In the genomic region with DNA sequence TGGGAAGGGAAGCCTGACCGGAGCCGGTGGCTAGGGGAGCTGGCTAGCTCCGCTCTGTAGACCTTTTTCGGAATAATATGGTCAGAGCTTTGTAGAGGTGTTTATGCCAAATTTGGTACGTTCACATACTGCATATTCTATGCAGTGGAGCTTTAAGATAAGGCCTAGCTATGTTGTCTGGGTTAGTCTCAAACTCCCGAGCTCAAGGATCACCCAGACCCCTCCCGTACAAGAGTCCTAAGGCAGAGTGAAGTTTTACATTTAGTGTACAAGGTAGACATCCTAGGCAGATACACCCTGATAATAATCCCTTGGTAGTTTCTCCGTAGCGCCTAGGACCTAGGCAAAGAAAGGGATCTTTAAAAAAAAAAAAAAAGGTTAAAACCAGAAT, we compare ENCODE assay signal across 7 mouse cellular contexts. TPM values are rescaled to one million over a fixed set of nuclear protein-coding genes. Genes with fewer than 3 reads are reported as not detected.
DNase-seq lines count a peak whose midpoint lies in the region; ATAC-seq lines count a peak whose summit lies in the region.

No protein-coding gene starts in this region.

- H3K4me3 ChIP-seq in megakaryocyte, embryonic 14.5 days (replicated peaks), result peak overlapping the region; percentile 94
- H3K4me3 ChIP-seq in forebrain, embryonic 10.5 days, result peak overlapping the region; percentile 78
- peak overlapping the region; percentile 75 for H3K4me3 ChIP-seq in limb, embryonic 13.5 days
- H3K4me3 ChIP-seq in stomach, embryonic 14.5 days (ENCODE audit: low read depth, low read length), result peak overlapping the region; percentile 58

- peak overlapping the region; percentile 73 for H3K4me2 ChIP-seq in limb, embryonic 13.5 days (replicated peaks)
- peak overlapping the region; percentile 55 for H3K4me2 ChIP-seq in stomach, embryonic 14.5 days (replicated peaks; ENCODE audit: low read depth, low read length)

- peak overlapping the region; percentile 96 for H3K27ac ChIP-seq in forebrain, embryonic 10.5 days
- H3K27ac ChIP-seq in limb, embryonic 13.5 days, result peak overlapping the region; percentile 93
- H3K27ac ChIP-seq in stomach, embryonic 14.5 days (ENCODE audit: low read length), result peak overlapping the region; percentile 95

- DNase-seq in forebrain, embryonic 10.5 days (ENCODE audit: extremely low spot score, low spot score), result no peak
- no peak for DNase-seq in right cerebral cortex, postnatal 4 days

- no peak for ATAC-seq in megakaryocyte, adult 5-6 weeks (ENCODE audit: poor library complexity, severe bottlenecking)
- ATAC-seq in limb, embryonic 13.5 days (ENCODE audit: low FRiP score, low read depth), result peak; percentile 24; the same call in 1 of the 2 replicates
- ATAC-seq in stomach, embryonic 14.5 days (ENCODE audit: insufficient number of reproducible peaks, insufficient read depth, low FRiP score, low read depth), result no peak; the same call in 1 of the 2 replicates
- ATAC-seq in CD4-positive, CD25-positive, alpha-beta regulatory T cell, adult 4 months, result no peak

- H3K9ac ChIP-seq in limb, embryonic 13.5 days, result peak overlapping the region; percentile 93
- peak overlapping the region; percentile 73 for H3K9ac ChIP-seq in stomach, embryonic 14.5 days (replicated peaks; ENCODE audit: low read depth, low read length)

- peaks cover 30% of the 10 kb centered on the region for H3K4me1 ChIP-seq in megakaryocyte, embryonic 14.5 days
- peaks cover 20% of the 10 kb centered on the region for H3K4me1 ChIP-seq in forebrain, embryonic 10.5 days
- H3K4me1 ChIP-seq in limb, embryonic 13.5 days, result peaks cover 5% of the 10 kb centered on the region
- H3K4me1 ChIP-seq in stomach, embryonic 14.5 days (ENCODE audit: control insufficient read depth, insufficient read depth, low read length), result 0 out of 2 replicates have a peak, but pooled peaks cover 3% of the 10 kb centered on the region

- peaks cover 2% of the 10 kb centered on the region for H3K27me3 ChIP-seq in megakaryocyte, embryonic 14.5 days (replicated peaks)
- H3K27me3 ChIP-seq in forebrain, embryonic 10.5 days (ENCODE audit: poor library complexity, severe bottlenecking), result no peaks in the 10 kb centered on the region
- H3K27me3 ChIP-seq in limb, embryonic 13.5 days, result no peaks in the 10 kb centered on the region
- H3K27me3 ChIP-seq in stomach, embryonic 14.5 days (ENCODE audit: control insufficient read depth, insufficient read depth, low read length), result no peaks in the 10 kb centered on the region

- H3K36me3 ChIP-seq in megakaryocyte, embryonic 14.5 days (replicated peaks; ENCODE audit: low read length), result peaks cover 15% of the 10 kb centered on the region
- H3K36me3 ChIP-seq in forebrain, embryonic 10.5 days (replicated peaks), result peaks cover 15% of the 10 kb centered on the region
- H3K36me3 ChIP-seq in limb, embryonic 13.5 days, result peaks cover 7% of the 10 kb centered on the region
- H3K36me3 ChIP-seq in stomach, embryonic 14.5 days (ENCODE audit: control insufficient read depth, insufficient read depth, low read length), result peaks cover 8% of the 10 kb centered on the region; the same call in 1 of the 2 replicates

- WGBS in forebrain, embryonic 10.5 days, result 9% methylated on average over 9 of the region's 9 CpGs
- 7% methylated on average over 9 of the region's 9 CpGs for WGBS in limb, embryonic 13.5 days
- WGBS in stomach, embryonic 14.5 days, result 5% methylated on average over 9 of the region's 9 CpGs

- H3K9me3 ChIP-seq in megakaryocyte, embryonic 14.5 days, result no peaks in the 10 kb centered on the region
- H3K9me3 ChIP-seq in forebrain, embryonic 10.5 days, result no peaks in the 10 kb centered on the region
- no peaks in the 10 kb centered on the region for H3K9me3 ChIP-seq in limb, embryonic 13.5 days
- no peaks in the 10 kb centered on the region for H3K9me3 ChIP-seq in stomach, embryonic 14.5 days (ENCODE audit: control insufficient read depth, low read depth, low read length)

RNA-seq across cellular contexts. Expression of a gene that starts 0.5 kb away (rescaled TPM):
- polyA plus RNA-seq in megakaryocyte, embryonic 14.5 days (2012; ENCODE audit: insufficient read depth, low replicate concordance), result 30.3 and 33.6 TPM in 2 replicates
- total RNA-seq in megakaryocyte, adult 5-6 weeks (2015), result 16.1 and 17.4 TPM in 2 replicates
- 7.2 and 13.3 TPM in 2 replicates for total RNA-seq in megakaryocyte, adult 5-6 weeks (2017)
- 71.0 and 71.4 TPM in 2 replicates for polyA plus RNA-seq in forebrain, embryonic 10.5 days (2016; fragmentation: Nextera tagmentation; extraction: Ambion mirVana)
- 76.4 and 76.8 TPM in 2 replicates for polyA plus RNA-seq in limb, embryonic 13.5 days (2015; fragmentation: Nextera tagmentation; extraction: Ambion mirVana)
- polyA plus RNA-seq in stomach, embryonic 14.5 days (2014; fragmentation: Nextera tagmentation; extraction: Ambion mirVana), result 79.4 and 82.8 TPM in 2 replicates
- polyA plus RNA-seq in CD4-positive, CD25-positive, alpha-beta regulatory T cell, adult 4 months (2017; shearing (Covaris generic)), result 10 to 100 TPM; 35.4 to 39.9 TPM

RNA-seq across cellular contexts. Expression of a gene that starts 8.9 kb away (rescaled TPM):
- 3.2 and 15.5 TPM in 2 replicates for polyA plus RNA-seq in megakaryocyte, embryonic 14.5 days (2012; ENCODE audit: insufficient read depth, low replicate concordance)
- total RNA-seq in megakaryocyte, adult 5-6 weeks (2015), result 6.3 and 9.4 TPM in 2 replicates
- total RNA-seq in megakaryocyte, adult 5-6 weeks (2017), result 2.8 and 3.3 TPM in 2 replicates
- 21.3 and 22.7 TPM in 2 replicates for polyA plus RNA-seq in forebrain, embryonic 10.5 days (2016; fragmentation: Nextera tagmentation; extraction: Ambion mirVana)
- 24.8 and 25.0 TPM in 2 replicates for polyA plus RNA-seq in limb, embryonic 13.5 days (2015; fragmentation: Nextera tagmentation; extraction: Ambion mirVana)
- polyA plus RNA-seq in stomach, embryonic 14.5 days (2014; fragmentation: Nextera tagmentation; extraction: Ambion mirVana), result 16.9 and 23.4 TPM in 2 replicates
- polyA plus RNA-seq in CD4-positive, CD25-positive, alpha-beta regulatory T cell, adult 4 months (2017; shearing (Covaris generic)), result 10 to 100 TPM; 16.2 to 19.7 TPM

RNA-seq across cellular contexts. Expression of a gene that starts 37.8 kb away (rescaled TPM):
- polyA plus RNA-seq in megakaryocyte, embryonic 14.5 days (2012; ENCODE audit: insufficient read depth, low replicate concordance), result not detected in 2 replicates
- total RNA-seq in megakaryocyte, adult 5-6 weeks (2015), result not detected in 2 replicates
- not detected in 2 replicates for total RNA-seq in megakaryocyte, adult 5-6 weeks (2017)
- polyA plus RNA-seq in forebrain, embryonic 10.5 days (2016; fragmentation: Nextera tagmentation; extraction: Ambion mirVana), result not detected in 2 replicates
- polyA plus RNA-seq in limb, embryonic 13.5 days (2015; fragmentation: Nextera tagmentation; extraction: Ambion mirVana), result not detected in 2 replicates
- not detected in 2 replicates for polyA plus RNA-seq in stomach, embryonic 14.5 days (2014; fragmentation: Nextera tagmentation; extraction: Ambion mirVana)
- not detected for polyA plus RNA-seq in CD4-positive, CD25-positive, alpha-beta regulatory T cell, adult 4 months (2017; shearing (Covaris generic))

RNA-seq across cellular contexts. Expression of a gene that starts 38.9 kb away (rescaled TPM):
- polyA plus RNA-seq in megakaryocyte, embryonic 14.5 days (2012; ENCODE audit: insufficient read depth, low replicate concordance), result 3.4 and 3.7 TPM in 2 replicates
- total RNA-seq in megakaryocyte, adult 5-6 weeks (2015), result 26.8 and 29.6 TPM in 2 replicates
- total RNA-seq in megakaryocyte, adult 5-6 weeks (2017), result 25.2 and 26.3 TPM in 2 replicates
- polyA plus RNA-seq in forebrain, embryonic 10.5 days (2016; fragmentation: Nextera tagmentation; extraction: Ambion mirVana), result 14.6 and 15.5 TPM in 2 replicates
- 14.8 and 15.0 TPM in 2 replicates for polyA plus RNA-seq in limb, embryonic 13.5 days (2015; fragmentation: Nextera tagmentation; extraction: Ambion mirVana)
- polyA plus RNA-seq in stomach, embryonic 14.5 days (2014; fragmentation: Nextera tagmentation; extraction: Ambion mirVana), result 18.2 and 20.0 TPM in 2 replicates
- polyA plus RNA-seq in CD4-positive, CD25-positive, alpha-beta regulatory T cell, adult 4 months (2017; shearing (Covaris generic)), result 10 to 100 TPM; 34.7 to 39.2 TPM

RNA-seq across cellular contexts. Expression of a gene that starts 38.9 kb away (rescaled TPM):
- polyA plus RNA-seq in megakaryocyte, embryonic 14.5 days (2012; ENCODE audit: insufficient read depth, low replicate concordance), result 0.76 TPM in 1 of 2 replicates, not detected in the other
- 21.5 and 33.0 TPM in 2 replicates for total RNA-seq in megakaryocyte, adult 5-6 weeks (2015)
- total RNA-seq in megakaryocyte, adult 5-6 weeks (2017), result 43.1 and 56.8 TPM in 2 replicates
- polyA plus RNA-seq in forebrain, embryonic 10.5 days (2016; fragmentation: Nextera tagmentation; extraction: Ambion mirVana), result 53.1 and 61.5 TPM in 2 replicates
- polyA plus RNA-seq in limb, embryonic 13.5 days (2015; fragmentation: Nextera tagmentation; extraction: Ambion mirVana), result 91.5 and 106 TPM in 2 replicates
- 109 and 114 TPM in 2 replicates for polyA plus RNA-seq in stomach, embryonic 14.5 days (2014; fragmentation: Nextera tagmentation; extraction: Ambion mirVana)
- 10 to 100 TPM; 55.0 to 62.7 TPM for polyA plus RNA-seq in CD4-positive, CD25-positive, alpha-beta regulatory T cell, adult 4 months (2017; shearing (Covaris generic))
